Mouse (Mus musculus): Measurements from ENCODE around the gene Olfr1428.
"Not testable (repeated sequence)": the region's sequence is repeated elsewhere in the genome, so short reads cannot be mapped to it uniquely, and the experiment has no call there.

The Olfr1428 gene

GRCm38 (mm10) chr19:12115797-12116196 is at the start of gene Olfr1428:
Gene Olfr1428 (minus strand): TSS chr19:12115897.
- no peak for DNase-seq

- no peak for DNase-seq
Observed at GRCm38 (mm10) chr19:12145452-12145851, 29.8 kb upstream of the Olfr1428 start.

GRCm38 (mm10) chr19:12143356-12143755 is 27.7 kb upstream of the Olfr1428 start:
- DNase-seq = no peak

- no peak for DNase-seq
Observed at GRCm38 (mm10) chr19:12134289-12134688, 18.6 kb upstream of the Olfr1428 start.

- no peak for DNase-seq
Observed at GRCm38 (mm10) chr19:12123103-12123502, 7.4 kb upstream of the Olfr1428 start, which contains the start of gene Olfr76. Gene Olfr76 (minus strand): TSS chr19:12123203.

- no peak for DNase-seq
Observed at GRCm38 (mm10) chr19:12116464-12116863, 767 bp upstream of the Olfr1428 start.

GRCm38 (mm10) chr19:12113807-12114206 is 1.9 kb downstream of the Olfr1428 start:
- DNase-seq = no peak

GRCm38 (mm10) chr19:12104541-12104940 is 11.2 kb downstream of the Olfr1428 start:
- DNase-seq = no peak

GRCm38 (mm10) chr19:12103234-12103633 is 12.5 kb downstream of the Olfr1428 start, which contains the start of gene Olfr1427:
Gene Olfr1427 (minus strand): TSS chr19:12103334.
- DNase-seq = no peak

- DNase-seq = no peak
Observed at GRCm38 (mm10) chr19:12091913-12092312, 23.8 kb downstream of the Olfr1428 start, which contains the start of gene Olfr1426. Gene Olfr1426 (minus strand): TSS chr19:12092013.

GRCm38 (mm10) chr19:12077631-12078030 is 38.1 kb downstream of the Olfr1428 start, which contains the start of gene Olfr1425:
Gene Olfr1425 (minus strand): TSS chr19:12077731.
- not testable (repeated sequence) for DNase-seq

- not testable (repeated sequence) for DNase-seq
Observed at GRCm38 (mm10) chr19:12069546-12069945, 46.2 kb downstream of the Olfr1428 start.

GRCm38 (mm10) chr19:12067806-12068205 is 47.9 kb downstream of the Olfr1428 start:
- DNase-seq = not testable (repeated sequence)

- DNase-seq = not testable (repeated sequence)
Observed at GRCm38 (mm10) chr19:12062582-12062981, 53.1 kb downstream of the Olfr1428 start, which contains the start of gene Olfr1424. Gene Olfr1424 (minus strand): TSS chr19:12062682.

Measured in thymus, postnatal 25 days (tissue).